ENCODE assay signal across 8 mouse cellular contexts in the genomic region with DNA sequence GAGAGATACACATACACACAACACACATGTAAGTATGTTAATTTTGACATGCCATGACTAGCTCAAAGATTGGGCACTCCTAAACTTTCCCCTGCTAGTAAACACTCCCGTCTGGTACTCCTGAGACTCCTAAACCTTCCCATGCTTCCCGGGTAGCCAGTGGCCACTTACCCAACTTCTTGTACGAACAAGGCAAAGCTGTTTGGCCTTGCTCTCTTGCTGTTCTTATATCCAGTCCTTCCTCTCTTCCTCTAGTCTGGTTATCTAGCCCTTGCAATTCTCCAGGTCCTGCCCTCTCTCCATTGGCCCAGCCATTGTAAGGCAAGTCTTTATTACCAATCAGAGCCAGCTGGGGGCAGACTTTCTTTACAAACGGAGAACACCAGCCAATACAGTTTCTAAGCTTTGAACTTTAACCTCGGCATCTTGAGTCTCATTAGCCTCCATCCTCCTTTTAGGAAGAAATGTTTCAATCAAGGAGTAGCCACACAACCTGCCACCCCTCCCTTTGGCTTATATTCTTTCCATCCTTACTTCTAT. TPM values are rescaled to one million over a fixed set of nuclear protein-coding genes. Genes with fewer than 3 reads are reported as not detected.
DNase-seq lines count a peak whose midpoint lies in the region; ATAC-seq lines count a peak whose summit lies in the region.

A gene (minus strand): TSS at position 335 of the 540 bp plus-strand sequence.

- no peak within 1 kb of the TSS for H3K9ac ChIP-seq in midbrain, embryonic 11.5 days (ENCODE audit: low read length)

- H3K9me3 ChIP-seq in midbrain, embryonic 11.5 days (ENCODE audit: control insufficient read depth, low read length): no peaks in the 10 kb centered on the region

- no peak within 1 kb of the TSS for H3K27ac ChIP-seq in midbrain, embryonic 11.5 days (ENCODE audit: low read depth, low read length)

- peak; percentile 14 for DNase-seq in cerebellum, adult 18-20 months
- DNase-seq in cerebellum, adult 11 months: no peak
- peak; percentile 20 for DNase-seq in c-Kit-negative CD71-positive TER-119-positive erythroid progenitor cells, embryonic 14.5 days (ENCODE audit: low read depth, low spot score)
- DNase-seq in gastrocnemius, adult 8-10 months (ENCODE audit: low spot score in 2 of 2): no peak
- DNase-seq in left cerebral cortex, postnatal 36 days (ENCODE audit: low spot score in 2 of 2): peak in 1 of 2 experiments; percentile 9
- DNase-seq in midbrain, embryonic 11.5 days (ENCODE audit: low spot score, missing footprints): no peak
- DNase-seq in spleen, postnatal 4 days (ENCODE audit: low spot score in 2 of 2): peak; percentile 65 to 74

- H3K36me3 ChIP-seq in midbrain, embryonic 11.5 days (ENCODE audit: control insufficient read depth, insufficient read depth, low read length): no peaks in the 10 kb centered on the region

- 58% methylated on average over 5 of the region's 5 CpGs for WGBS in midbrain, embryonic 11.5 days

- no peak within 1 kb of the TSS for H3K4me3 ChIP-seq in midbrain, embryonic 11.5 days (ENCODE audit: low read depth, low read length)

- no peak within 1 kb of the TSS for H3K4me2 ChIP-seq in midbrain, embryonic 11.5 days

- ATAC-seq in inflammation-experienced regulatory T-cells, adult 6 months: no peak
- no peak for ATAC-seq in midbrain, embryonic 11.5 days (ENCODE audit: low FRiP score)

- no peaks in the 10 kb centered on the region for H3K27me3 ChIP-seq in midbrain, embryonic 11.5 days (ENCODE audit: control insufficient read depth, insufficient read depth, low read length)

- peaks cover 11% of the 10 kb centered on the region; the same call in 1 of the 2 replicates for H3K4me1 ChIP-seq in midbrain, embryonic 11.5 days (ENCODE audit: control insufficient read depth, insufficient read depth, low read length)

- intact Hi-C loops in left cerebral cortex, postnatal 36 days (cut with DNase I): loop anchor here (5.0 kb wide), 2 partner anchors 158 to 422 kb away; a partner anchor contains a TSS

RNA-seq across cellular contexts. Expression of the gene that starts here (rescaled TPM):
- 10 to 100 TPM; 75.6 to 84.6 (median 76.1) TPM for total RNA-seq in gastrocnemius, adult 8-10 months (2022)
- 10 to 100 TPM; 29.1 to 34.6 (median 34.4) TPM for polyA plus RNA-seq in inflammation-experienced regulatory T-cells, adult 6 months (2017; shearing (Covaris generic))
- total RNA-seq in left cerebral cortex, postnatal 36 days (2021): 10 to 100 TPM; 51.1 to 57.7 TPM
- polyA plus RNA-seq in midbrain, embryonic 11.5 days (2014; fragmentation: Nextera tagmentation; extraction: Ambion mirVana): 41.6 and 47.4 TPM in 2 replicates

Comparison
In these comparisons a context has a peak if more than half of its experiments do, and no peak if none do; other contexts are left out.
1. DNase-seq: peak in cerebellum, adult 18-20 months (2 of 2), c-Kit-negative CD71-positive TER-119-positive erythroid progenitor cells, embryonic 14.5 days (single experiment) and spleen, postnatal 4 days (2 of 2); none in cerebellum, adult 11 months (single experiment), gastrocnemius, adult 8-10 months (0 of 2) and midbrain, embryonic 11.5 days (single experiment).